Mouse (Mus musculus) heart, embryonic 11.5 days (tissue): ENCODE measurements around the gene Axdnd1. TPM values are rescaled to one million over a fixed set of nuclear protein-coding genes. Genes with fewer than 3 reads are reported as not detected.

ENCODE experiments used
- ATAC-seq: fragments of 200-750 bp; cut with Nextera tagmentation; replicated peaks from 2 replicates; pipeline ENCODE4 v1.8.0; 2017; ENCODE audit warnings: moderate library complexity; ENCODE audit not compliant: insufficient number of reproducible peaks, low FRiP score, low TSS enrichment
- H3K27ac ChIP-seq: fragments of 300-500 bp; sonication (generic); 2 replicates; pipeline ENCODE4 v1.5.1; 2014; ENCODE audit warnings: mild to moderate bottlenecking, low read depth, low read length
- H3K27me3 ChIP-seq: fragments of 300-500 bp; sonication (generic); 2 replicates; pipeline ENCODE4 v1.6.1; 2014; ENCODE audit warnings: mild to moderate bottlenecking, low read length, mixed read lengths; ENCODE audit not compliant: control insufficient read depth, insufficient read depth
- H3K36me3 ChIP-seq: fragments of 300-500 bp; sonication (generic); 2 replicates; pipeline ENCODE4 v1.6.1; 2014; ENCODE audit warnings: mild to moderate bottlenecking, low read length, moderate library complexity, mixed read lengths; ENCODE audit not compliant: control insufficient read depth, insufficient read depth
- H3K4me1 ChIP-seq: fragments of 300-500 bp; sonication (generic); 2 replicates; pipeline ENCODE4 v1.6.1; 2014; ENCODE audit warnings: low read length; ENCODE audit not compliant: control insufficient read depth, insufficient read depth
- H3K4me2 ChIP-seq: fragments of 300-500 bp; sonication (generic); 2 replicates; pipeline ENCODE4 v1.6.1; 2014; ENCODE audit warnings: mild to moderate bottlenecking, moderate library complexity
- H3K4me3 ChIP-seq: fragments of 300-500 bp; sonication (generic); 2 replicates; pipeline ENCODE4 v1.5.1; 2014; ENCODE audit warnings: low read depth, low read length
- H3K9ac ChIP-seq: fragments of 300-500 bp; sonication (generic); 2 replicates; pipeline ENCODE4 v1.6.1; 2014; ENCODE audit warnings: mild to moderate bottlenecking, low read depth, low read length, moderate library complexity
- H3K9me3 ChIP-seq: fragments of 300-500 bp; sonication (generic); replicated peaks from 2 replicates; pipeline ENCODE4 v1.6.1; 2016; ENCODE audit warnings: low read length; ENCODE audit not compliant: control insufficient read depth
- WGBS: fragments of 180-500 bp; shearing (Covaris S2); extraction: QIAGEN DNeasy Blood & Tissue Kit; methylation state at CpG from one replicate; pipeline ENCODE4 v1.1.7; 2014; ENCODE audit not compliant: insufficient replicate concordance; 5-methylcytosine and 5-hydroxymethylcytosine counted together
- polyA plus RNA-seq: library from polyadenylated mRNA; unstranded; fragments of >200 nt; fragmentation: Nextera tagmentation; extraction: Ambion mirVana; gene quantifications from 2 replicates; pipeline ENCODE4 v1.2.1, GENCODE M21; 2014

Gene Axdnd1
- polyA plus RNA-seq, 1 experiment from 2014 or later = 0.56 TPM

DNA sequence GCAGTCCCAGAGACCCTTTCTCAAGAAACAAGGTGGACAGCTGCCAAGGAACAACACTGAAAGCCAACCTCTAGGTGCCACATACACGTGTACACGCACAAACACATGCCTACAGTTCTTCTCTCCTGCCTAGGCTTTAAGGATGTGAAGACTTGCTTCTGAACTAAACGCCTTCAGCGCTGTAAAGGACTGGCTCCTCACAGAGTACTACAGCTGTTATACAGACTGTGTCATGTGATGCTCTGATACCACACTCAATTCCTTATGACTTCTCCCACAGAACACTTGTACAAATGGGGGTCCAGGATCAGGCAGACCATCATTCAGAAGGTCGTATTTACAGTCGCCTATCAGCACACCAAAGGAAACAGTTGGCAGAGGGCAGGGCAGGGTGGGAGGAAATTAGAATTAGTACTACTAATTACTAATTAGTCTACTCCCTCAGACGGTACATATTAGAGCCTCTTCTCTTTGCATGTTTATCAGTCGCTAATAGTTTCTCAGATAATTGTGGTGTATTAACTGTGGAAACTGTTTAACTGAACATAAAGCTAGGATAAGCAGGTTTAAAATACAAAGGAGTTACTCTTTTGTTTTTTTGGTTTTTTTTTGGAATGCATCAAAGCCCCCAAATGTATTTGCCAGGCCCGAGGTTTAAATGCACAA is 132.3 kb downstream of the Axdnd1 start:
- Histone ChIP-seq H3K27me3 (no peaks in the 10 kb centered on the region), H3K9ac (no peak overlapping the region), H3K27ac (no peak overlapping the region), H3K4me2 (no peak overlapping the region), H3K9me3 (no peaks in the 10 kb centered on the region), H3K4me1 (peaks cover 1% of the 10 kb centered on the region; the same call in 1 of the 2 replicates), H3K4me3 (no peak overlapping the region), H3K36me3 (no peaks in the 10 kb centered on the region)
- WGBS = 74% methylated on average over 9 of the region's 9 CpGs
- ATAC-seq = no peak

DNA sequence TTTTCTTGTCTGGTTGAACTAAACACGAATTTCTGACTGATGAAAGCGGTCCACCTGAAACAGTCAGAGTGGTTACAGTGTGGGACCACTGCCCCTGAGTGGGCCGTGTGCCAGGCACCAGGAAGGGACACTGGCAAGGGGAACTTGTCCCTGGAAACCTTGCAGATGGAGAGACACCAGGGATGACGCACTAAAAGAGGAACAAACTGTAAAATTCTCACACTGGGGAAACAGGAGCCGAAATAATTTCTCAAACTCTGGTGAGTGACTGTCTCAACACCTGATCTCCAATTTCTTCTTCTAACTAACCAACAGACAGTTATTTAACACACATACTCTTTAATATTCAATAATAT is 135.4 kb downstream of the Axdnd1 start:
- 83% methylated on average over 5 of the region's 5 CpGs for WGBS
- Histone ChIP-seq H3K4me1 (peaks cover 3% of the 10 kb centered on the region; the same call in 1 of the 2 replicates), H3K9ac (no peak overlapping the region), H3K9me3 (no peaks in the 10 kb centered on the region), H3K36me3 (no peaks in the 10 kb centered on the region), H3K27me3 (no peaks in the 10 kb centered on the region), H3K27ac (no peak overlapping the region), H3K4me3 (no peak overlapping the region), H3K4me2 (no peak overlapping the region)
- ATAC-seq = no peak

DNA sequence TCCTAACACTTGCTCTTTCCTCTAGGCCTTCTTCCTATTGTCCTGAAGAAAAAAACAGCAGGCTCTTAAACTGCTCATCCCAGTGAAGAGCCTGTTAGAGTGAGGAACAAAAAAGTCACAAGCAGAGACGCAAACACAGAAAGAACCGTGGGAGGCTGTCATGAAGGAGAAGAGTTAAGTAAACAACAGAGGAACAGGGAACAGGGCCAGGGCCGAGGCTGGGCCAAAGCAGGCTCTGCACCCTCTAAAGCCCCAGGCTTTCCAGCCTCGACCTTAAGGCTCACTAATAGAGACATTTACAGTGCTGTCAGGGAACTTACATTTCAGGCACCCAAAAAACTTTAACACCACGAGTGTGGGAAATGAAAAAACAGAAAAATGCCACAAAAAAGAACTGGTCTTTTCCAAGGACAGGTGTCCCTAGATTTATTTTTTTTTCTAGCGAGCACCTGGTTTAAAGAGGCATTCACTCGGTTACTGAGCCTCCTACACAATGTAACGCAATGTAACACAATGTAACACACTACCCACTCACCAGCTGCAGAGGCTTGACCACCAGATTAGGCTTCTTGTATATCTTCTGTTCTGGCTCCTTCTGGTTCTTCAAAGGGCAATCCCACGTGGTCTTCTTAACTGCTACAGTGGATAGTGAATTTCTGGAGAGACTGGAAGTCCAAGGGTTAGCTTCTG is 136.0 kb downstream of the Axdnd1 start:
- H3K4me3 ChIP-seq = no peak overlapping the region
- no peaks in the 10 kb centered on the region for H3K9me3 ChIP-seq
- peaks cover 3% of the 10 kb centered on the region; the same call in 1 of the 2 replicates for H3K4me1 ChIP-seq
- H3K27ac ChIP-seq = no peak overlapping the region
- no peak overlapping the region for H3K4me2 ChIP-seq
- ATAC-seq = no peak
- H3K9ac ChIP-seq = no peak overlapping the region
- H3K36me3 ChIP-seq = no peaks in the 10 kb centered on the region
- no peaks in the 10 kb centered on the region for H3K27me3 ChIP-seq
- WGBS = 45% methylated on average over 9 of the region's 9 CpGs

DNA sequence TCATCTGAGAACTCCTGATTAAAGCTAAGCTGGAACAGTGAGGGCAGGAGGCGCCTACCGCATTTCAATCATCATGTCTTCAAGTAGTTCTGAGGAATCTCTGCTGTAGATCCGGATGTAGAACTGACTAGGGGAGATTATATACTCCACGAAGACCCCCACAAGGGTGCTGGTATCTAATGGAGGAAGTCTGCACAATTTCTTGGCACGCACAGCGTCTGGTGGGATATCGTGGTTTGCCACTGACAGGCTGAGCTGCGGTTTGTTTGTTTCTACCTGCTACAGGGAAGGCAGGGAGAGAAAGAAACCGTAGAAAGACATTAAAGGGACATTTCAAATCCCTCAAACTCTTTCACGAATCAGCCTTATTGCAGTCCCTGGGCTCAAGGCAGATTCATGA is 136.8 kb downstream of the Axdnd1 start:
- Histone ChIP-seq H3K4me1 (peaks cover 3% of the 10 kb centered on the region; the same call in 1 of the 2 replicates), H3K27me3 (no peaks in the 10 kb centered on the region), H3K9ac (no peak overlapping the region), H3K36me3 (no peaks in the 10 kb centered on the region), H3K4me3 (no peak overlapping the region), H3K27ac (no peak overlapping the region), H3K9me3 (no peaks in the 10 kb centered on the region), H3K4me2 (no peak overlapping the region)
- 38% methylated on average over 10 of the region's 10 CpGs for WGBS
- no peak for ATAC-seq

DNA sequence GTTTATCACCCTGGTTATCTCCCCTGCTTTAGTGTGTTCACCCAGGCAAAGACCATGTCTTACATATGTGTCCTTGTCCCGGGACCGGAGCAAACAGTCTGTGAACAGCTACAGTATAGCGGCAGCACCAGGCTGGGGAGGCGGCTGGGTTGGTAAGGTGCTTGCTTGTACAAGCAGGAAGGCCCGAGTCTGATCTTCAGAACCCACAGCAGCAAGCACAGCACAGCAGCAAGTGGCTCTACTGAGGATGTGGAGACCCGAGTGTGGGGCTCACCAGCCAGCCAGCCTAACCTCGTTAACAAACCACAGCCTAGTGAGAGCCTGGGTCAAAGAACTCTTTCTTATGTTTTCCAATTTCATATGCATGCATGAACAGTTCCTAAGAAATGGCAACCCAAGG is 140.8 kb downstream of the Axdnd1 start:
- Histone ChIP-seq H3K27ac (no peak overlapping the region), H3K9me3 (no peaks in the 10 kb centered on the region)
- 66% methylated on average over 7 of the region's 7 CpGs for WGBS

DNA sequence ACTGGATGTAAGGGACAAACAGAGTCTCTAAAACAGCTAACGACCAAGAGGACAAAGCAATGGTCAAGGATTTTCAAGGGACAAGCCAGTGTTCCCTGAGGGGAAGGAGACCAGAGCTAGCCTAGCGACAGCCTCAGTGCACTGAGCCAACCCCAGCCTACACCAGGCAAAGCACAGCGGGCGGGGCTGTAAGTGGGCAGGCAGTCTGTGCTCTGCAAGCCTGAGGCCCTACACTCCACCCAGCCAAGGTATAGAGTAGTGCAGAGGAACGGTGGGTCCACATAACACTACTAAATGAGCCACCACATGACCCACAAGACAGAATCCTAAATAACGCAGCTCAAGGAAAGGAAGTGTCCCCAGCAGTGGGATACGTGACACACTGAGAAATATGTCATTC is 147.3 kb downstream of the Axdnd1 start:
- H3K36me3 ChIP-seq = no peaks in the 10 kb centered on the region
- H3K9ac ChIP-seq = no peak overlapping the region
- ATAC-seq = no peak
- no peaks in the 10 kb centered on the region for H3K27me3 ChIP-seq
- H3K4me3 ChIP-seq = no peak overlapping the region
- no peak overlapping the region for H3K4me2 ChIP-seq
- no peaks in the 10 kb centered on the region for H3K9me3 ChIP-seq
- no peaks in the 10 kb centered on the region for H3K4me1 ChIP-seq
- no peak overlapping the region for H3K27ac ChIP-seq
- 63% methylated on average over 7 of the region's 7 CpGs for WGBS

More for the DNA sequence above, 140.8 kb downstream of the Axdnd1 start:
- Histone ChIP-seq H3K27me3 (no peaks in the 10 kb centered on the region), H3K4me3 (no peak overlapping the region), H3K4me2 (no peak overlapping the region), H3K36me3 (no peaks in the 10 kb centered on the region), H3K9ac (no peak overlapping the region), H3K4me1 (peaks cover 3% of the 10 kb centered on the region; the same call in 1 of the 2 replicates)
- no peak for ATAC-seq

Other genes starting within 250 kb of the Axdnd1 start
- gene Fam163a, start 216.1 kb downstream of the Axdnd1 start, polyA plus RNA-seq = 2.0 and 2.9 TPM in 2 replicates
- 0.06 TPM in 1 of 2 replicates, not detected in the other for gene Tdrd5, start 117.5 kb downstream of the Axdnd1 start, polyA plus RNA-seq
- not detected in 2 replicates for gene Nphs2, start 110.4 kb downstream of the Axdnd1 start, polyA plus RNA-seq
- gene Gm2000, start 55.1 kb downstream of the Axdnd1 start, polyA plus RNA-seq = 735 and 772 TPM in 2 replicates
- 48.5 and 50.0 TPM in 2 replicates for gene Soat1, start 53.2 kb upstream of the Axdnd1 start, polyA plus RNA-seq
- 0.35 and 0.66 TPM in 2 replicates for gene Gm10031, start 102.9 kb upstream of the Axdnd1 start, polyA plus RNA-seq
- gene Abl2, start 137.6 kb upstream of the Axdnd1 start, polyA plus RNA-seq = 3.5 and 5.2 TPM in 2 replicates